ENCODE assay signal across 8 mouse cellular contexts in the genomic region with DNA sequence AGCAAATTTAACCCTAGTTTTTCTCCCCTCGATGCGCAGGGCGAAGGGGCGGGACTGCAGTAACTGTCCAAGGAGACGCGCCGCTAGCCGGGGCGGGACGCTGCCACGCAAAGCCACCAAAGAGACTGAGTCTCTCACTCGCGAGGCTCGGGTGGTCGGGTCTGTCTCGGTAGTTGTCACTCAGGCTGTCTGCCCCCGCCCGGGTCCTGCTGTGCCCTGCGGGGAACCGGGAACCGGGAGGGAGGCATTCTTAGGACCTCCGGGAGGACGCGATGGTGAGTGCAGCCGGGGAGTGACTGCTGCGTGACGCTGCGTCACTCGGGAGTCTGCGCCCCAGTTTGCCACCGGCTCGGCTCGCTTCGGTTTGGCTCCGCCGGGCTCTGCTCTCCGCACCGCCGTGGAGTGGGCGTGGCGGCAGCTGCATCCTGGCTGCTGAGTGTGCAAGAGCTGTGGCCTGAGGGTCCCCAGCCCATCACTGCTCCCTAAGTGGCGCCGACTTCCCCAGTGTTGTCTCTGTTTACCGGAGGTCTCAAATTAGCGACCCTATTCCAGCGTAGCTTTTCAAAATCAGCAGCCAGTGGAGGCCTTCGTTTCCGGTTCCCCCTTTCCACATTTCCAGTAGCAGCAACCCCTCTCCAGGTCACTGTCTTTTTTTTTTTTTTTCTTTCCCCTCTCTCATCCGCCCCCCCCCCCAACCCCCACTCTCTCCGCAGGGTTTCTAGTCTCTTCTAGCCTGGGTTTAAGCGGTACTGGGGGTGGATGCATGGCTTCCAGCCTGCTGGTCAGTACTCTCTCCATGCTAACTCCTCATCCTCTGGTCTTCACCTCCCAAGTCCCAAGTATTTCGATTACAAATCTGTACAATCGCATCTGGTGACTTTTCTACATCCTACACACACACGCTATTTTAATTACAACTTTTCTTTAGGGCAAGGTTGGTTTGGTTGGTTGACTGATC. TPM values are rescaled to one million over a fixed set of nuclear protein-coding genes. Genes with fewer than 3 reads are reported as not detected.
A peak's percentile ranks its signal among the peaks of the same experiment; 100 is the strongest.
DNase-seq lines count a peak whose midpoint lies in the region; ATAC-seq and TF ChIP-seq lines count a peak whose summit lies in the region.

No protein-coding gene starts in this region.

- peak overlapping the region; percentile 76 for H3K9ac ChIP-seq in heart, embryonic 14.5 days (ENCODE audit: low read length)
- peak overlapping the region; percentile 69 for H3K9ac ChIP-seq in lung, embryonic 15.5 days

- peak overlapping the region; percentile 76 for H3K4me3 ChIP-seq in embryonic facial prominence, embryonic 10.5 days
- H3K4me3 ChIP-seq in heart, embryonic 14.5 days (ENCODE audit: control insufficient read depth in 1 of 2, insufficient read depth in 1 of 2, low read depth in 1 of 2, low read length in 2 of 2) = peak overlapping the region; percentile 62 to 72
- peak overlapping the region; percentile 63 for H3K4me3 ChIP-seq in lung, embryonic 15.5 days
- H3K4me3 ChIP-seq in olfactory bulb, adult 2 months (ENCODE audit: insufficient read depth, low read depth, low read length) = peak overlapping the region; percentile 55

- no peak for TF ChIP-seq CTCF in olfactory bulb, adult 2 months (IDR thresholded peaks at IDR 0.05; ENCODE audit: insufficient read depth, low read depth, low read length)

- peak; percentile 72 for DNase-seq in CD4-positive, CD25-positive, alpha-beta regulatory T cell, adult 2 months (ENCODE audit: low read depth, low spot score)
- peak; percentile 68 for DNase-seq in R1 (ENCODE audit: low read depth, low spot score)
- peak; percentile 77 for DNase-seq in embryonic facial prominence, embryonic 10.5 days (ENCODE audit: low spot score)
- DNase-seq in layer of hippocampus, adult 18-20 months (ENCODE audit: low spot score in 2 of 2) = peak; percentile 53 to 61
- DNase-seq in spleen, adult 18-20 months = no peak

- peaks cover 11% of the 10 kb centered on the region for H3K4me1 ChIP-seq in embryonic facial prominence, embryonic 10.5 days
- no peaks in the 10 kb centered on the region for H3K4me1 ChIP-seq in heart, embryonic 14.5 days (ENCODE audit: control insufficient read depth in 2 of 2, insufficient read depth in 2 of 2, low read length in 2 of 2)
- no peaks in the 10 kb centered on the region for H3K4me1 ChIP-seq in lung, embryonic 15.5 days
- H3K4me1 ChIP-seq in olfactory bulb, adult 2 months (ENCODE audit: control insufficient read depth, insufficient read depth, low read length) = no peaks in the 10 kb centered on the region

- H3K9me3 ChIP-seq in embryonic facial prominence, embryonic 10.5 days = peaks cover 9% of the 10 kb centered on the region; the same call in 1 of the 2 replicates
- no peaks in the 10 kb centered on the region; the same call in 1 of the 2 replicates for H3K9me3 ChIP-seq in heart, embryonic 14.5 days (ENCODE audit: control insufficient read depth, low read length)
- peaks cover 2% of the 10 kb centered on the region; the same call in 1 of the 2 replicates for H3K9me3 ChIP-seq in lung, embryonic 15.5 days

- H3K36me3 ChIP-seq in embryonic facial prominence, embryonic 10.5 days (replicated peaks) = no peaks in the 10 kb centered on the region
- no peaks in the 10 kb centered on the region for H3K36me3 ChIP-seq in heart, embryonic 14.5 days (ENCODE audit: control insufficient read depth, insufficient read depth, low read length)
- no peaks in the 10 kb centered on the region for H3K36me3 ChIP-seq in lung, embryonic 15.5 days

- peak overlapping the region; percentile 82 for H3K27ac ChIP-seq in embryonic facial prominence, embryonic 10.5 days (replicated peaks)
- H3K27ac ChIP-seq in heart, embryonic 14.5 days (replicated peaks in 1 of 2; ENCODE audit: control insufficient read depth in 1 of 2, insufficient read depth in 1 of 2, low read depth in 2 of 2, low read length in 2 of 2) = no peak overlapping the region
- H3K27ac ChIP-seq in lung, embryonic 15.5 days = no peak overlapping the region
- H3K27ac ChIP-seq in olfactory bulb, adult 2 months (ENCODE audit: insufficient read depth, low read depth, low read length) = 0 out of 2 replicates have a peak overlapping the region, but pooled peaks have one; percentile 7

- peak overlapping the region; percentile 97 for H3K4me2 ChIP-seq in heart, embryonic 14.5 days (ENCODE audit: low read length)
- H3K4me2 ChIP-seq in lung, embryonic 15.5 days = peak overlapping the region; percentile 98

- peaks cover 15% of the 10 kb centered on the region; the same call in 1 of the 2 replicates for H3K27me3 ChIP-seq in embryonic facial prominence, embryonic 10.5 days (replicated peaks; ENCODE audit: low read depth, poor library complexity, severe bottlenecking)
- peaks cover 3% of the 10 kb centered on the region; the same call in 1 of the 2 replicates for H3K27me3 ChIP-seq in heart, embryonic 14.5 days (ENCODE audit: control insufficient read depth, insufficient read depth, low read length)
- no peaks in the 10 kb centered on the region for H3K27me3 ChIP-seq in lung, embryonic 15.5 days

- TF ChIP-seq POLR2A in olfactory bulb, adult 2 months (IDR thresholded peaks at IDR 0.05; ENCODE audit: insufficient read depth, low read depth, low read length) = peak; percentile 65

- 2% methylated on average over 53 of the region's 54 CpGs for WGBS in embryonic facial prominence, embryonic 10.5 days
- WGBS in heart, embryonic 14.5 days = 1% methylated on average over 53 of the region's 54 CpGs
- 3% methylated on average over 53 of the region's 54 CpGs for WGBS in lung, embryonic 15.5 days
- 2% methylated on average over 54 of the region's 54 CpGs for WGBS in olfactory bulb, adult 2 months

- no peak for ATAC-seq in heart, embryonic 14.5 days (ENCODE audit: insufficient number of reproducible peaks, insufficient read depth, low FRiP score, low read depth)
- peak; percentile 69; the same call in 1 of the 2 replicates for ATAC-seq in lung, embryonic 15.5 days (ENCODE audit: borderline replicate concordance, extremely low read depth, low FRiP score, low TSS enrichment)

RNA-seq across cellular contexts. Expression of a gene that starts 8.3 kb away (rescaled TPM):
- 45.1 and 48.2 TPM in 2 replicates for polyA plus RNA-seq in embryonic facial prominence, embryonic 10.5 days (2016; fragmentation: Nextera tagmentation; extraction: Ambion mirVana)
- polyA plus RNA-seq in heart, embryonic 14.5 days (2014; fragmentation: Nextera tagmentation; extraction: Ambion mirVana) = 51.9 and 53.4 TPM in 2 replicates
- 10 to 100 TPM; 45.4 to 48.3 TPM for total RNA-seq in layer of hippocampus, adult 18-20 months (2021)
- 77.3 and 84.7 TPM in 2 replicates for polyA plus RNA-seq in lung, embryonic 15.5 days (2015; fragmentation: Nextera tagmentation; extraction: Ambion mirVana)
- not detected in 2 replicates for polyA plus RNA-seq in olfactory bulb, adult 2 months (2012; ENCODE audit: insufficient read depth, insufficient read length, low replicate concordance, missing spikeins)

RNA-seq across cellular contexts. Expression of a gene that starts 22.9 kb away (rescaled TPM):
- polyA plus RNA-seq in embryonic facial prominence, embryonic 10.5 days (2016; fragmentation: Nextera tagmentation; extraction: Ambion mirVana) = 0.24 and 0.26 TPM in 2 replicates
- 0.28 and 0.58 TPM in 2 replicates for polyA plus RNA-seq in heart, embryonic 14.5 days (2014; fragmentation: Nextera tagmentation; extraction: Ambion mirVana)
- total RNA-seq in layer of hippocampus, adult 18-20 months (2021) = not detected
- polyA plus RNA-seq in lung, embryonic 15.5 days (2015; fragmentation: Nextera tagmentation; extraction: Ambion mirVana) = 0.52 and 0.64 TPM in 2 replicates
- polyA plus RNA-seq in olfactory bulb, adult 2 months (2012; ENCODE audit: insufficient read depth, insufficient read length, low replicate concordance, missing spikeins) = not detected in 2 replicates

RNA-seq across cellular contexts. Expression of a gene that starts 29.5 kb away (rescaled TPM):
- 16.6 and 17.5 TPM in 2 replicates for polyA plus RNA-seq in embryonic facial prominence, embryonic 10.5 days (2016; fragmentation: Nextera tagmentation; extraction: Ambion mirVana)
- polyA plus RNA-seq in heart, embryonic 14.5 days (2014; fragmentation: Nextera tagmentation; extraction: Ambion mirVana) = 3.6 and 4.9 TPM in 2 replicates
- total RNA-seq in layer of hippocampus, adult 18-20 months (2021) = under 1 TPM; 0.41 to 0.84 TPM
- polyA plus RNA-seq in lung, embryonic 15.5 days (2015; fragmentation: Nextera tagmentation; extraction: Ambion mirVana) = 6.2 and 6.4 TPM in 2 replicates
- not detected in 2 replicates for polyA plus RNA-seq in olfactory bulb, adult 2 months (2012; ENCODE audit: insufficient read depth, insufficient read length, low replicate concordance, missing spikeins)

RNA-seq across cellular contexts. Expression of a gene that starts 48.0 kb away (rescaled TPM):
- polyA plus RNA-seq in embryonic facial prominence, embryonic 10.5 days (2016; fragmentation: Nextera tagmentation; extraction: Ambion mirVana) = 241 and 245 TPM in 2 replicates
- 117 and 129 TPM in 2 replicates for polyA plus RNA-seq in heart, embryonic 14.5 days (2014; fragmentation: Nextera tagmentation; extraction: Ambion mirVana)
- total RNA-seq in layer of hippocampus, adult 18-20 months (2021) = 10 to 100 TPM; 56.4 to 58.4 TPM
- 196 and 210 TPM in 2 replicates for polyA plus RNA-seq in lung, embryonic 15.5 days (2015; fragmentation: Nextera tagmentation; extraction: Ambion mirVana)
- not detected in 2 replicates for polyA plus RNA-seq in olfactory bulb, adult 2 months (2012; ENCODE audit: insufficient read depth, insufficient read length, low replicate concordance, missing spikeins)

Comparison
In these comparisons a context has a peak if more than half of its experiments do, and no peak if none do; other contexts are left out.
1. DNase-seq: peak in CD4-positive, CD25-positive, alpha-beta regulatory T cell, adult 2 months (single experiment), R1 (single experiment), embryonic facial prominence, embryonic 10.5 days (single experiment) and layer of hippocampus, adult 18-20 months (2 of 2); none in spleen, adult 18-20 months (0 of 2).
2. H3K27ac ChIP-seq: peak in embryonic facial prominence, embryonic 10.5 days (single experiment) and olfactory bulb, adult 2 months (single experiment); none in heart, embryonic 14.5 days (0 of 2) and lung, embryonic 15.5 days (single experiment).
3. RNA of a gene that starts 8.3 kb away (polyA plus RNA-seq): 77.3 to 84.7 TPM in lung, embryonic 15.5 days, 51.9 to 53.4 TPM in heart, embryonic 14.5 days and 45.1 to 48.2 TPM in embryonic facial prominence, embryonic 10.5 days; not detected in olfactory bulb, adult 2 months; every median in the first group is over 10 times any median in the second.
4. Peak in every context shown above with its lines, with median percentiles within 50 percentile points of each other: H3K4me3 ChIP-seq.